ENCODE assay signal across 8 mouse cellular contexts in genomic region chr10:60002673-60003212, GRCm38 (mm10). TPM values are rescaled to one million over a fixed set of nuclear protein-coding genes. Genes with fewer than 3 reads are reported as not detected.
DNase-seq lines count a peak whose midpoint lies in the region; ATAC-seq and TF ChIP-seq lines count a peak whose summit lies in the region.

TSS of gene Ascc1 (plus strand) at chr10:60002805.
TSS of gene Anapc16 (minus strand) at chr10:60003135.

- H3K27ac ChIP-seq in heart, embryonic 12.5 days (ENCODE audit: poor library complexity, severe bottlenecking), result peak within 1 kb of the TSS; percentile 97
- H3K27ac ChIP-seq in kidney, postnatal 0 days, result peak within 1 kb of the TSS; percentile 98
- peak within 1 kb of the TSS; percentile 95 for H3K27ac ChIP-seq in liver, embryonic 11.5 days (ENCODE audit: low read depth, low read length)
- peak within 1 kb of the TSS; percentile 91 for H3K27ac ChIP-seq in stomach, embryonic 14.5 days (ENCODE audit: low read length)

- under 1% methylated on average over 51 of the region's 51 CpGs for WGBS in heart, embryonic 12.5 days
- WGBS in kidney, postnatal 0 days, result under 1% methylated on average over 50 of the region's 51 CpGs
- WGBS in liver, embryonic 11.5 days, result under 1% methylated on average over 51 of the region's 51 CpGs
- WGBS in stomach, embryonic 14.5 days, result under 1% methylated on average over 51 of the region's 51 CpGs

- DNase-seq in CD4-positive helper T cell, adult 2 months (ENCODE audit: low read depth, low spot score), result peak; percentile 99
- peak; percentile 95 for DNase-seq in brain, embryonic 18.5 days (ENCODE audit: low read depth, low spot score)
- DNase-seq in kidney, postnatal 0 days (ENCODE audit: low spot score), result peak; percentile 98
- peak; percentile 99 for DNase-seq in liver, embryonic 11.5 days (ENCODE audit: low spot score)
- peak; percentile 99 for DNase-seq in naive thymus-derived CD4-positive, alpha-beta T cell, adult 2 months (ENCODE audit: low read depth)

- no peaks in the 10 kb centered on the region for H3K9me3 ChIP-seq in heart, embryonic 12.5 days (replicated peaks)
- no peaks in the 10 kb centered on the region for H3K9me3 ChIP-seq in kidney, postnatal 0 days (replicated peaks; ENCODE audit: low read length)
- no peaks in the 10 kb centered on the region for H3K9me3 ChIP-seq in liver, embryonic 11.5 days (ENCODE audit: control insufficient read depth, low read length)
- no peaks in the 10 kb centered on the region for H3K9me3 ChIP-seq in stomach, embryonic 14.5 days (ENCODE audit: control insufficient read depth, low read depth, low read length)

- H3K4me1 ChIP-seq in heart, embryonic 12.5 days (replicated peaks), result peaks cover 18% of the 10 kb centered on the region
- H3K4me1 ChIP-seq in kidney, postnatal 0 days (replicated peaks; ENCODE audit: insufficient read depth, low read length), result peaks cover 10% of the 10 kb centered on the region; the same call in 1 of the 2 replicates
- peaks cover 9% of the 10 kb centered on the region for H3K4me1 ChIP-seq in liver, embryonic 11.5 days (replicated peaks; ENCODE audit: control insufficient read depth, insufficient read depth, low read length)
- peaks cover 10% of the 10 kb centered on the region for H3K4me1 ChIP-seq in stomach, embryonic 14.5 days (ENCODE audit: control insufficient read depth, insufficient read depth, low read length)

- H3K4me2 ChIP-seq in heart, embryonic 12.5 days, result peak within 1 kb of the TSS; percentile 86
- peak within 1 kb of the TSS; percentile 74 for H3K4me2 ChIP-seq in kidney, postnatal 0 days (ENCODE audit: low read length)
- peak within 1 kb of the TSS; percentile 90 for H3K4me2 ChIP-seq in liver, embryonic 11.5 days
- peak within 1 kb of the TSS; percentile 59 for H3K4me2 ChIP-seq in stomach, embryonic 14.5 days (replicated peaks; ENCODE audit: low read depth, low read length)

- peak within 1 kb of the TSS; percentile 81 for H3K4me3 ChIP-seq in heart, embryonic 12.5 days
- peak within 1 kb of the TSS; percentile 55 for H3K4me3 ChIP-seq in kidney, postnatal 0 days (replicated peaks; ENCODE audit: low read depth, low read length)
- peak within 1 kb of the TSS; percentile 63 for H3K4me3 ChIP-seq in liver, embryonic 11.5 days (ENCODE audit: low read depth, low read length)
- H3K4me3 ChIP-seq in stomach, embryonic 14.5 days (ENCODE audit: low read depth, low read length), result peak within 1 kb of the TSS; percentile 55

- no peak for TF ChIP-seq CTCF in kidney, postnatal 0 days (IDR thresholded peaks at IDR 0.05; ENCODE audit: low read depth)

- H3K36me3 ChIP-seq in heart, embryonic 12.5 days, result peaks cover 12% of the 10 kb centered on the region
- H3K36me3 ChIP-seq in kidney, postnatal 0 days (ENCODE audit: insufficient read depth, low read length), result peaks cover 4% of the 10 kb centered on the region
- H3K36me3 ChIP-seq in liver, embryonic 11.5 days (ENCODE audit: control insufficient read depth, insufficient read depth, low read length), result peaks cover 4% of the 10 kb centered on the region; the same call in 1 of the 2 replicates
- H3K36me3 ChIP-seq in stomach, embryonic 14.5 days (ENCODE audit: control insufficient read depth, insufficient read depth, low read length), result peaks cover 2% of the 10 kb centered on the region

- peak within 1 kb of the TSS; percentile 77 for H3K9ac ChIP-seq in heart, embryonic 12.5 days
- H3K9ac ChIP-seq in kidney, postnatal 0 days (ENCODE audit: low read depth, low read length), result peak within 1 kb of the TSS; percentile 74
- peak within 1 kb of the TSS; percentile 82 for H3K9ac ChIP-seq in liver, embryonic 11.5 days (ENCODE audit: low read depth, low read length)
- peak within 1 kb of the TSS; percentile 61 for H3K9ac ChIP-seq in stomach, embryonic 14.5 days (replicated peaks; ENCODE audit: low read depth, low read length)

- peak; percentile 93 for ATAC-seq in erythroid progenitor cell, adult 5-6 weeks (replicated peaks; ENCODE audit: low FRiP score, poor library complexity, severe bottlenecking)
- peak; percentile 98 for ATAC-seq in heart, embryonic 12.5 days (ENCODE audit: insufficient number of reproducible peaks, low FRiP score)
- peak; percentile 96 for ATAC-seq in kidney, postnatal 0 days (replicated peaks; ENCODE audit: low FRiP score, low read depth)
- peak; percentile 95 for ATAC-seq in liver, embryonic 11.5 days (replicated peaks; ENCODE audit: low FRiP score)
- ATAC-seq in stomach, embryonic 14.5 days (ENCODE audit: insufficient number of reproducible peaks, insufficient read depth, low FRiP score, low read depth), result peak; percentile 97

- H3K27me3 ChIP-seq in heart, embryonic 12.5 days (replicated peaks), result no peaks in the 10 kb centered on the region
- H3K27me3 ChIP-seq in kidney, postnatal 0 days (ENCODE audit: insufficient read depth, low read length), result no peaks in the 10 kb centered on the region
- H3K27me3 ChIP-seq in liver, embryonic 11.5 days (replicated peaks; ENCODE audit: control insufficient read depth, insufficient read depth, low read length), result no peaks in the 10 kb centered on the region
- no peaks in the 10 kb centered on the region for H3K27me3 ChIP-seq in stomach, embryonic 14.5 days (ENCODE audit: control insufficient read depth, insufficient read depth, low read length)

RNA-seq across cellular contexts. Expression of gene Ascc1, which starts in this region (rescaled TPM):
- total RNA-seq in erythroid progenitor cell, adult 5-6 weeks (2015; ENCODE audit: low replicate concordance), result 11.3 and 21.6 TPM in 2 replicates
- total RNA-seq in erythroid progenitor cell, adult 5-6 weeks (2017; ENCODE audit: low replicate concordance), result 9.6 and 22.6 TPM in 2 replicates
- polyA plus RNA-seq in heart, embryonic 12.5 days (2016; fragmentation: Nextera tagmentation; extraction: Ambion mirVana), result 33.2 and 33.8 TPM in 2 replicates
- polyA plus RNA-seq in kidney, postnatal 0 days (2015; fragmentation: Nextera tagmentation; extraction: Ambion mirVana), result 57.8 and 64.1 TPM in 2 replicates
- polyA plus RNA-seq in liver, embryonic 11.5 days (2014; fragmentation: Nextera tagmentation; extraction: Ambion mirVana), result 37.2 and 37.4 TPM in 2 replicates
- polyA plus RNA-seq in stomach, embryonic 14.5 days (2014; fragmentation: Nextera tagmentation; extraction: Ambion mirVana), result 44.0 and 46.6 TPM in 2 replicates

RNA-seq across cellular contexts. Expression of gene Anapc16, which starts in this region (rescaled TPM):
- 42.5 and 54.5 TPM in 2 replicates for total RNA-seq in erythroid progenitor cell, adult 5-6 weeks (2015; ENCODE audit: low replicate concordance)
- 34.0 and 36.5 TPM in 2 replicates for total RNA-seq in erythroid progenitor cell, adult 5-6 weeks (2017; ENCODE audit: low replicate concordance)
- 79.4 and 84.7 TPM in 2 replicates for polyA plus RNA-seq in heart, embryonic 12.5 days (2016; fragmentation: Nextera tagmentation; extraction: Ambion mirVana)
- polyA plus RNA-seq in kidney, postnatal 0 days (2015; fragmentation: Nextera tagmentation; extraction: Ambion mirVana), result 103 and 106 TPM in 2 replicates
- 77.4 and 80.0 TPM in 2 replicates for polyA plus RNA-seq in liver, embryonic 11.5 days (2014; fragmentation: Nextera tagmentation; extraction: Ambion mirVana)
- polyA plus RNA-seq in stomach, embryonic 14.5 days (2014; fragmentation: Nextera tagmentation; extraction: Ambion mirVana), result 116 and 118 TPM in 2 replicates

Comparison
In these comparisons a context has a peak if more than half of its experiments do, and no peak if none do; other contexts are left out.
1. Peak in every context shown above with its lines: DNase-seq, ATAC-seq, H3K4me3 ChIP-seq and H3K27ac ChIP-seq.